Mouse (Mus musculus) lung, embryonic 14.5 days (tissue): ENCODE results near the gene Polr3a. TPM values are rescaled to one million over a fixed set of nuclear protein-coding genes. Genes with fewer than 3 reads are reported as not detected.
A peak's percentile ranks its signal among the peaks of the same experiment; 100 is the strongest.

ENCODE experiments used
- ATAC-seq: fragments of 200-750 bp; cut with Nextera tagmentation; 2 replicates; pipeline ENCODE4 v1.8.0; 2017; ENCODE audit warnings: mild to moderate bottlenecking, moderate TSS enrichment, moderate library complexity; ENCODE audit not compliant: insufficient read depth
- DNase-seq: peaks from one replicate; pipeline ENCODE4 v3.0.0-alpha.2; 2015
- H3K27ac ChIP-seq: fragments of 300-500 bp; sonication (generic); 2 replicates; pipeline ENCODE4 v1.5.1; 2014; ENCODE audit warnings: low read depth, mild to moderate bottlenecking, moderate library complexity
- H3K27me3 ChIP-seq: fragments of 300-500 bp; sonication (generic); 2 replicates; pipeline ENCODE4 v1.6.1; 2014; ENCODE audit warnings: low read length, control low read depth; ENCODE audit not compliant: insufficient read depth
- H3K36me3 ChIP-seq: fragments of 300-500 bp; sonication (generic); 2 replicates; pipeline ENCODE4 v1.6.1; 2014; ENCODE audit warnings: control low read depth; ENCODE audit not compliant: insufficient read depth
- H3K4me1 ChIP-seq: fragments of 300-500 bp; sonication (generic); 2 replicates; pipeline ENCODE4 v1.6.1; 2014; ENCODE audit warnings: antibody characterized with exemption, control low read depth; ENCODE audit not compliant: insufficient read depth
- H3K4me2 ChIP-seq: fragments of 300-500 bp; sonication (generic); 2 replicates; pipeline ENCODE4 v1.6.1; 2014; ENCODE audit warnings: mild to moderate bottlenecking
- H3K4me3 ChIP-seq: fragments of 300-500 bp; sonication (generic); 2 replicates; pipeline ENCODE4 v1.5.1; 2014; ENCODE audit warnings: low read depth, low read length
- H3K9ac ChIP-seq: fragments of 300-500 bp; sonication (generic); 2 replicates; pipeline ENCODE4 v1.6.1; 2014
- H3K9me3 ChIP-seq: fragments of 300-500 bp; sonication (generic); 2 replicates; pipeline ENCODE4 v1.6.1; 2016; ENCODE audit warnings: low read depth, low read length, control low read depth
- CTCF ChIP-seq: IDR thresholded peaks from 2 replicates; pipeline ENCODE4 v1.5.1; 2016; ENCODE audit warnings: antibody characterized with exemption, low read depth
- WGBS: fragments of 180-500 bp; shearing (Covaris S2); extraction: QIAGEN DNeasy Blood & Tissue Kit; methylation state at CpG from one replicate; pipeline ENCODE4 v1.1.7; 2014; 5-methylcytosine and 5-hydroxymethylcytosine counted together
- polyA plus RNA-seq: library from polyadenylated mRNA; unstranded; fragments of >200 nt; fragmentation: Nextera tagmentation; extraction: Ambion mirVana; gene quantifications from 2 replicates; pipeline ENCODE4 v1.2.1, GENCODE M21; 2014

The Polr3a gene
- polyA plus RNA-seq, 1 experiment from 2014 or later: 17.3 TPM

DNA sequence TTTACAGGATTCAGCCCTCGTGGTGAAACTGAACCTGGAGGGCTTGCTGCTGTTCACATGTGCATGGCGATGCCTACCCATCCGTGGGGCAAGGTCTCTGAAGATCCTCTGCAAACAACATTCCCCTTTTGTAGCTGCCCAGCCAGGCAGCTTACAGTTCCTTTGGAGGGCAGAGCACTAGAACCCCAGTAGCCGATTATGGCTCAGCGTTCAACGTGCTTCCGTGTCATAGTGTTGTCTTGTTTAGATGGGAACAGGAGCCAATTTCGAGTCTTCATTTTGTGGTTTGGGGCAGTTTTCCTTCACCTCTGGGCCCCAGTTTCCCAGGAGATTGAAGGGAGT, 14.0 kb upstream of the Polr3a start:
- no peak for TF ChIP-seq CTCF
- peaks cover 40% of the 10 kb centered on the region for H3K36me3 ChIP-seq

GRCm38 (mm10) chr14:24500091-24500844, 13.4 kb upstream of the Polr3a start:
- H3K27ac ChIP-seq: peak overlapping the region; percentile 19; the same call in 1 of the 2 replicates
- ATAC-seq (peak; percentile 55), DNase-seq (peak; percentile 96)
- H3K9ac ChIP-seq: 0 out of 2 replicates have a peak overlapping the region, but pooled peaks have one; percentile 28
- 17% methylated on average over 18 of the region's 18 CpGs for WGBS
- H3K36me3 ChIP-seq: peaks cover 44% of the 10 kb centered on the region
- no peaks in the 10 kb centered on the region for H3K9me3 ChIP-seq
- H3K4me2 ChIP-seq: peak overlapping the region; percentile 43
- H3K4me3 ChIP-seq: no peak overlapping the region
- TF ChIP-seq CTCF: peak; percentile 94
- H3K4me1 ChIP-seq: no peaks in the 10 kb centered on the region
- H3K27me3 ChIP-seq: no peaks in the 10 kb centered on the region

More for the DNA sequence above, 14.0 kb upstream of the Polr3a start:
- Histone ChIP-seq H3K9me3 (no peaks in the 10 kb centered on the region), H3K4me1 (no peaks in the 10 kb centered on the region), H3K4me3 (no peak overlapping the region), H3K4me2 (peak overlapping the region; percentile 43), H3K27ac (peak overlapping the region; percentile 19; the same call in 1 of the 2 replicates), H3K27me3 (no peaks in the 10 kb centered on the region), H3K9ac (0 out of 2 replicates have a peak overlapping the region, but pooled peaks have one; percentile 28)
- WGBS: 12% methylated on average over 8 of the region's 8 CpGs
- peak; percentile 35 for ATAC-seq
- DNase-seq: no peak

DNA sequence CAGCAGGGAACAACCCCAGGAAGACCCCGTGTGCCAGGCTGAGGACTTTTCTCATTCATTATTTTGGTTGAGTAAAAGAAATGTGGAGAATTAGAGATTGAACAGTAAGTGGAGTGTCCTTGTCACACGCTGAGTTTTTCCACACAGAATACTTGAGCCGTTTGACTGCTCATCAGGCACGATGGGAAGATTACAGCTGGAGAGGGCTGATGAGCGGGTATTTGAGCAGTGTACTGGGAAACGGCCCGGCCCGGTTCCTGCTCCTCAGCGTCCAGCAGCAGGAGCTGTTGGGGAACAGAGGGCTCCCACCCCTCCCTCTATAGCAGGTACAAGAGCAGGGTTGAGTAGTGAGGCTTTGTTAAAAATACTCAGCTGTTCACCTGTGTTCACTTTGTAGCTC, 12.6 kb upstream of the Polr3a start:
- peak; percentile 35; the same call in 1 of the 2 replicates for ATAC-seq
- Histone ChIP-seq H3K9me3 (no peaks in the 10 kb centered on the region), H3K4me3 (no peak overlapping the region), H3K27me3 (no peaks in the 10 kb centered on the region), H3K9ac (no peak overlapping the region), H3K4me2 (no peak overlapping the region), H3K36me3 (peaks cover 52% of the 10 kb centered on the region), H3K27ac (no peak overlapping the region), H3K4me1 (no peaks in the 10 kb centered on the region)
- DNase-seq: no peak
- 30% methylated on average over 9 of the region's 9 CpGs for WGBS
- no peak for TF ChIP-seq CTCF

DNA sequence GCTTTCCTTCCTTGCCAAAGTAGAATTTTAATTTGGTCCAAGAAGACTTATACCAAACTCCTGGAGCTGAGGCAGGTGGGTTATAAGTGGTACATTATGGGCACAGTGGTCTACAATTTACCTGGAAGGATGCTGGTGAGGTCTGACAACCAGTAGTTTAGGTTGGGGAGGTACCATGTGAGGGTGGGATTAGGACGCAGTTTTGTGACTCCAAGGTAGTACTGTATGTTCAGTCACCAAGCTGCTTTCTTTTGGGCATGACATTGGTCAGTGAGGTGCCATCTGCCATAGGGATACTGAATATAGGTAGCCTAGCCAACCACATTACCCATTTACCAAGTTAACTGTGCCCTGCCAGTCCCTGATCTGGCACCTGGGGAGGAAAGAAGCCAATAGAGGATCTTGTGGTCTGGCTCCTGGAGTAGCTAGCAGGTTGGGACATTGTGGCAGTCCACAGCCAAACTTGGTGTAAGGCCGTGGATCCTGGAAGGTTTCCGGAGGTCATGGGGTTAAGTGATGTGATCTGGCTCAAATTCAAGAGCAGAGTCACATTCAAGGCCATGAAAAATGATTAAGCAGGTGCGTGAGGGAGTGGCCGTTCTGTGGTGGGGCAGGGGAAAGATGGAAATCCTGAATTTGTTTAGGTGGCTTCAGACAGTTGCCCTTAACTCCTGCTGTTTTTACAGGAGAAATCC, 11.8 kb upstream of the Polr3a start:
- Histone ChIP-seq H3K27ac (no peak overlapping the region), H3K36me3 (peaks cover 60% of the 10 kb centered on the region)

GRCm38 (mm10) chr14:24497443-24497842, 10.6 kb upstream of the Polr3a start:
- ATAC-seq (no peak), DNase-seq (no peak)
- Histone ChIP-seq H3K4me3 (no peak overlapping the region), H3K27ac (0 out of 2 replicates have a peak overlapping the region, but pooled peaks have one; percentile 10), H3K4me1 (peaks cover under 1% of the 10 kb centered on the region; the same call in 1 of the 2 replicates), H3K9ac (no peak overlapping the region), H3K36me3 (peaks cover 73% of the 10 kb centered on the region), H3K9me3 (no peaks in the 10 kb centered on the region), H3K27me3 (no peaks in the 10 kb centered on the region), H3K4me2 (no peak overlapping the region)
- TF ChIP-seq CTCF: no peak
- 90% methylated on average over 1 of the region's 1 CpGs for WGBS

More for the DNA sequence above, 11.8 kb upstream of the Polr3a start:
- no peak overlapping the region for H3K4me2 ChIP-seq
- 56% methylated on average over 5 of the region's 5 CpGs for WGBS
- no peaks in the 10 kb centered on the region for H3K4me1 ChIP-seq
- DNase-seq (no peak), ATAC-seq (no peak)
- H3K4me3 ChIP-seq: no peak overlapping the region
- no peaks in the 10 kb centered on the region for H3K27me3 ChIP-seq
- TF ChIP-seq CTCF: no peak
- H3K9me3 ChIP-seq: no peaks in the 10 kb centered on the region
- no peak overlapping the region for H3K9ac ChIP-seq

DNA sequence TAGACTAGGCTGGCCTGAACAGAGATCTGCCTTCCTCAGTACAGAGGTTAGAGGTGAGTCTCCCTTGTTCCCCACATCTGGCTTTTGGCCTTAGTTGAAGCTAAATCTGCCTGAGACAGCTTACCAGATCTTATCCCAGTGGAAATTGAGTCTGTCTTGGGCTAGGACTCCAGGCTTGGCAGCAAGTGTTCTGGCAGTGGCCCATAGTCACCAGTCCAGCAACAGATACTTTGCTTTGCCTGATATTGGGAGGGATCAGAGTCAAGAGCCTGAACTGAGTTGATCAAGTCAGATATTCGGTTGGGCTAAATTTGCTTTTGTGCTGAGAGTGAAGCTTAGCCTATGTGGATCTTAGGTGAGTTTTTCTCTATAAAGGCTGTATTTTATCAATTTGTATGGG, 9.6 kb upstream of the Polr3a start:
- peaks cover 81% of the 10 kb centered on the region for H3K36me3 ChIP-seq
- TF ChIP-seq CTCF: no peak
- no peak overlapping the region for H3K4me3 ChIP-seq
- no peak overlapping the region for H3K4me2 ChIP-seq
- H3K27me3 ChIP-seq: no peaks in the 10 kb centered on the region
- H3K9me3 ChIP-seq: no peaks in the 10 kb centered on the region
- WGBS: 82% methylated on average over 1 of the region's 1 CpGs
- no peak overlapping the region for H3K27ac ChIP-seq
- DNase-seq (no peak), ATAC-seq (no peak)
- H3K9ac ChIP-seq: no peak overlapping the region
- H3K4me1 ChIP-seq: peaks cover 5% of the 10 kb centered on the region; the same call in 1 of the 2 replicates

GRCm38 (mm10) chr14:24493256-24493655, 6.4 kb upstream of the Polr3a start:
- Histone ChIP-seq H3K27me3 (no peaks in the 10 kb centered on the region), H3K27ac (no peak overlapping the region), H3K9ac (no peak overlapping the region), H3K4me2 (peak overlapping the region; percentile 95), H3K4me1 (peaks cover 5% of the 10 kb centered on the region; the same call in 1 of the 2 replicates), H3K4me3 (no peak overlapping the region), H3K9me3 (no peaks in the 10 kb centered on the region), H3K36me3 (peaks cover 68% of the 10 kb centered on the region)
- ATAC-seq (no peak), DNase-seq (no peak)
- 84% methylated on average over 9 of the region's 9 CpGs for WGBS
- TF ChIP-seq CTCF: no peak
